Mouse (Mus musculus) adrenal gland, adult 2 months (tissue): ENCODE measurements around the gene Fnbp1. TPM values are rescaled to one million over a fixed set of nuclear protein-coding genes. Genes with fewer than 3 reads are reported as not detected.

Experiments
- DNase-seq: peaks from one replicate; pipeline ENCODE4 v3.0.0; 2021
- polyA plus RNA-seq: library from polyadenylated mRNA; depleted of rRNA; stranded (reverse); fragments of >200 nt; gene quantifications from 2 replicates; pipeline ENCODE4 v1.2.3, GENCODE M21; 2012
- total RNA-seq, 2 experiments: library from RNA; stranded (reverse); gene quantifications; 2 replicates each; pipeline ENCODE4 v1.2.3; 2021

The Fnbp1 gene
- total and polyA plus RNA-seq, 3 experiments = 34.3 to 73.4 (median 59.7) TPM

GRCm38 (mm10) chr2:31067696-31068245 lies 74.0 kb downstream of the Fnbp1 start:
- no peak for DNase-seq

DNA sequence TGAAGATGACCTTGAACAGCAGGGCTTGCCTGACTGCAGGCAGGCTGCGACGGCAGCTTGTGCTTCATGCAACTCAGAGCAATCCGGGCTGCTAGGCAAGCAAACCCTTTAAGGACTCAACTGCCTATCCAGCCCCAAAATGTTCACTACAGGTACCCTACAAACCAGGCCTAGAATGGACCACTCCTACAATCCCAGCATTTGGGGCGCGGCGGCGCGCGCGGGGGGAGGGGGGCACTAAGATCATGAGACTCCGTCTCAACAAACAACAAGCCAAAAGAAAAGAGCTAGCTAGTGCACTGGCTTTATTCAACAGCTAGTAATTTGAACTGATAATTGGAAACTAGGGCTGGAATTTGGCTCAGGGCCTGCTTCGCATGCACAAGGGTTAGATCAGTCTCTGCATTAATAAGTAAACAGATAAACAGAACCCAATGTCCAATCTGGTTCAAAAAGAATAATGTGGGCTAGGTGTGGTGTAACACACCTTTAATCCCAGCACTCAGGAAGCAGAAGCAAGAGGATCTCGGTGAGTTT lies 74.7 kb downstream of the Fnbp1 start:
- no peak for DNase-seq

- no peak for DNase-seq
Measured at GRCm38 (mm10) chr2:31066019-31066789, 75.6 kb downstream of the Fnbp1 start.

DNA sequence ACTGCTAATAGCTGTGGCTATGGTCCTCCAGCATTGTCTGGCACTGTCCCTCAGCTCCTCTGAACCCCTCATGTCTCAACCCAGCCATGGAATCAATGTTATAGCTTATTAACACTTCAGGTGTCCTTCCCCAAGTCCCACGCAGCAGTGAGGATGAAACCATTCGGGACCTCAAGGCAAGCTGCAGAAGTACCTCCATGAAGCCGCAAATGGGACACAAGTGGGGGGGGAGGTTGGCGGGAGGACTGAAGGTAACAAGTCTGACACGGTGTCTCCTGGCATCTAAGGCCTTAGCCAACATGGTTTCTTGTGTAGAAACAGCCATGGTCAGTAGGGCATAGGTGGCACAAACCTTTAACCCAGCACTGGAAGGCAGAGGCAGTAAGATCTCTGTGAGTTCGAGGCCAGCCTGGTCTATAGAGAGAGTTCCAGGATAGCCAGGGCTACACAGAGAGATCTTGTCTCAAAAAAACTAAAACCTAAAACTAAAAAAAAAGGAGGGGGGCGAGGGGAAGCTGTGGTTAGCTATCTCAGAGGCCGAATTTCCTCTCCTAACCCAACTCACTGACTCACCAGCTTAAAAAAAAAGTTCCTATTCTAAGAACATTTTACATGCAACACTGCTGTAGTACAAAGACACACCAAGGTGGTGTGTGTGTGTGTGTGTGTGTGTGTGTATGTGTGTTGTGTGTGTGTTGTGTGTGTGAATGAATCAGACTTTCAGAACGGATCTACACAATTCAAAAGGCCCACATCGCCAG lies 79.8 kb downstream of the Fnbp1 start:
- no peak for DNase-seq

DNA sequence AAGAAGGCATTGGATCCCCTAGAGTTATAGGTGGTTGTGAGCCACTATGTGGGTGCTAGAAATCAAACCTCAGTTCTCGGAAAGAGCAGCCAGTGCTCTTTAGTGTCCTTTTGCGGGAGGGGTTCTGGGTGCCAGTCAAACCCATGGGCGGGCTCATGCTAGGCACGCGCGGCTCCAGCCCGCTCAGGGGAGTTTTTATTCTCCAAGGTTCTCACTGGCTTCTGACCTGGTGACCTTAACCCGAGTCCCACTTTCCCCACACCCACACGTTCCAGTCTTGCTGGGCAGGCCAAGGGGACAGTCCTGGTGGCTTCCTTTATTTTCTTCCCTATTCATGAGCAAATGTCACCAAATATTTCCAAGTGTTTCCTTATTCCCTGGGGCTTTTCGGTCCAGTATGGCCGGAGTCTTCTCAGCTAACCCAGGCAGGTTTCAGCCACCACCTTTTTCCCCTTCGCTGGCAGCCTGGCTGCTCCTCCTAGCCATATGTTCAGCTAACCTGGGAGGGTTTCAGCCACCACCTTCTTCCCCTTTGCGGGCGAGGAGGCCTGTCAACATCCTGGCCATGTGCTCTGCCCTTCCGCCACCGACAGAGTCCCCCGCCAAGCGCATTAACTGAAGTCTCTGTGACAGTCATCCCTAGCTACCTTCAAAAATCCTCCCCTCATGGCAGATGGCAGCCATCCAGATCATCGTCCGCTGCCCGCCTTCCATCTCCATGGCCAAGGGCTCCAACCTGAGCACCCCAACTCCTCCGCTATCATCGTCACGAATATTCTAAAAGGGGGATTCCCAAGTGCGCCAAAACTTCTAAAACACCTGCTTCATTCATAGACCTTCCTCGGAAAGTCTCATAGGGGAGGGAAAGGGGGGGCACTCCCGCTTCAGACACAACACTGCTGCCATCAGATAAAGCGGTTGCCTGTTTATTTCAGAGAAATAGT lies 80.7 kb downstream of the Fnbp1 start:
- peak; percentile 36 for DNase-seq

GRCm38 (mm10) chr2:31060271-31060670 lies 81.5 kb downstream of the Fnbp1 start:
- DNase-seq = no peak

GRCm38 (mm10) chr2:31058443-31058842 lies 83.4 kb downstream of the Fnbp1 start:
- no peak for DNase-seq

DNA sequence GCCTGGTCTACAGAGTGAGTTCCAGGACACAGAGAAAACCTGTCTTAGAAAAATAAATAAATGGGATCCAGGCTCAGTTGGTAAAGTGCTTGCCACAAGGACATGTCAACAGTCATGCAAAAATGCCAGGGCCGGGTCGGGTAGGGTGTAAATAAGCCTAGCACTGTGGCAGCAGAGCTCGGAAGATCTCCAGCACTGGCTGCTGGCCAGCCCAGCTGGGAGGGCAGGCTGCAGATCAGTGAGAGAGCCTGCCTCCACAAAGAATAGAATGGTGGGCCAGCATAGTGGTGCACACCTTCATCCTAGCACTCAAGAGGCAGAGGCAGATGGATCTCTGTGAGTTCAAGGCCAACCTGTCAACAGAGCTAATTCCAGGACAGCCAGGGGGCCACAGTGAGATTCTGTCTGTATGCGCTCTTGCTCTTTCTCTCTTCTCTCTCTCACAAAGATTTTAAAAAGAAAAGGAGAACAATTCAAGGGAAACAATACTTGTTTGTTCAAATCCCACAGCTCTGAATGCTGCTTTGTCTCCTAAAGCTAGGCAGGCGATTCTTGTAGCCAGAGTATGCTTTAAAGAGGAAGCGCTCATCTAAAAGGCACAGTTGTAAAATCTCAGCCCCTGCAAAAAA lies 84.1 kb downstream of the Fnbp1 start:
- peak; percentile 37 for DNase-seq

- DNase-seq = no peak
Measured at GRCm38 (mm10) chr2:31056070-31056469, 85.7 kb downstream of the Fnbp1 start.

GRCm38 (mm10) chr2:31053851-31054340 lies 87.9 kb downstream of the Fnbp1 start:
- no peak for DNase-seq

DNA sequence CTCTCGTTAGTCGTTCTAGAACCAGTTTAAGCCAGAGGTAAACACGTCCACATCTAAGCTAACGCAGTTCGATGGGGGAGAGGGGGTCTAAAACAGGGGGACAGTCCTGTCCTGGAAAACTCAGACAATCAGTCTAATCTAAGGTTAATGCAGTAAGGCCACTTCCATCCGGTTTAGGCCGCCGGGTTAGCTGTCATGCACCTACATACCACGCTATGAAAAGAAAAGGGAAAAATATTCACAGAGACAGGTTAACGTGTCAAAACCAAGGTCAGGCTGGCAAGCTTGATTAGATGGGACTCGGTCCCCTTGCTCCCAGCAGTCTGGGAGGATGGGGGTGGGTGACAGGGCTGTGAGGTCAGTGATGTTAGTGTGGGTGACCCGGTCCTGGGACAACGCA lies 88.4 kb downstream of the Fnbp1 start:
- DNase-seq = no peak

- DNase-seq = no peak
Measured at GRCm38 (mm10) chr2:31052441-31052840, 89.4 kb downstream of the Fnbp1 start.

GRCm38 (mm10) chr2:31048037-31048436 lies 93.8 kb downstream of the Fnbp1 start:
- DNase-seq = no peak

GRCm38 (mm10) chr2:31043856-31044255 lies 98.0 kb downstream of the Fnbp1 start:
- no peak for DNase-seq

DNA sequence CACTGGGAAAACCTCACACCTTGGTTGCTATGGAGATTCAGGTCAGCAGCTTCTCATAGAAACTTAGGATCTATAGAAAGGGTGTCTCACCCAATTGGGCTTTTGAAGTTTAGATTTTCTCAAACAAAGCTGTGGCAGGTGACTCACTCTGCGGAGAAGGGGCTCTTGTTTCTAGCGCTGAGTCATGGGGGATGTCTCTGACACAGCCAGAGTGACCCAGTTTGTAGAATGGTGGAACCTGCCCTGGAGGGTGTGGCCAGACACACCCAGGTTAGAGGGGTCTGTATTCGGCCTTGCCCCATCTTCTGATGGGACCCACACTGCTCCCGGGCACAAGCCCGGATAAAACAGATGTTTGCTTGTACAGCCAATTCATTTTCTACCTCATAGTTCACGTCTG lies 98.9 kb downstream of the Fnbp1 start:
- peak; percentile 41 for DNase-seq

DNA sequence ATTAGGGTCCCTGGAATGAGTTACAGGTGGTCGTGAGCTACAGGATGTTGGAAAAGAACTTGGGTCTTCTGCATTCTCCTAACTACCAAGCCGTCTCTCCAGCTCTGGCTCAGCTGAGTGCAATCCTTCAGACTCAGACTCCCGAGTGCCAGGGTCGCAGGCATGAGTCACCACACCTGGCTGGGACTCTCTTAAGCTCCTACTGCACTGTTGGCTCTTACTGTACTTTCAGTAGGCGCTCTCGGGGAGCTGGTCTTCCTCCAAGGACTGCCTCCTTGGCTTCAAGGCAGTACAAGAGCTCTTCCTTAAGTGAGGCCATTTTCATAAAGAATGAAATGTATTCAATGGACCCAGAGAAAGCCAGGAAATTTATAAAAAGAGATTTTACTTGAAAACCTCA lies 100.4 kb downstream of the Fnbp1 start:
- DNase-seq = peak; percentile 78

DNA sequence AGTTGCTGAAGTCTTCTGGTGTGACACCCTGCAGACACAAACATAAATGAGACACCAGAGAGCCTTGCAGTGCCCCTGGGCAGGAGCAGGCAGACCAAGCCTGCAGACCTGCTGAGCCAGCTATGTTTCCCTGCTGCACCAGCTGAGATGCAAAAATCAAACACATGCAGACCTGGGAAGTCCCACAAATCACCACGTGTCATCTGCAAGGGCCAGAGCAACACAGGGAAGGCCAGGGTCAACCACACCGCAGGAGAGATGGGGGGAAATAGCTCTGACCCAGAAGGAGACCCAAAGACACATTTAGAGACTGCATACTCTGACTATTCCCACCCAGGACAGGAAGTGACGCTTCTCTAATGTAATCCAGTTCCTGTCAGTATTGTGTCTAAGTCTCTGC lies 101.3 kb downstream of the Fnbp1 start:
- peak; percentile 33 for DNase-seq

DNA sequence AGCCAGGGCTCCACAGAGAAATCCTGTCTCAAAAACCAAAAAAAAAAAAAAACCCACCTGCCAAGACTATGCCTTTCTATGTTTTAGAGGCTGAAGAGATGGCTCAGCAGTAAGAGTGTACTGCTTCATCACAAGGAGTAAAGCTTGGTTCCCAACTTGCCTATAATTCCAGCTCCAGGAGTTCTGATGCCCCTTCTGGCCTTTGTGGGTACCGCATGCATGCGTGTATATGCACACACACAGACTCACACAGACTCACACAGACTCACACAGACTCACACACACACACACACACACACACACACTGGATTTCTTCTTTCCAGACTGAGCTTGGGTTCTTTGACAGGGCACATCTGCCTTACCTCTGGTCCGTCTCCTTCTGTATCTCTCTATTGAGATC lies 101.8 kb downstream of the Fnbp1 start:
- no peak for DNase-seq

- no peak for DNase-seq
Measured at GRCm38 (mm10) chr2:31036811-31037210, 105.0 kb downstream of the Fnbp1 start.

DNA sequence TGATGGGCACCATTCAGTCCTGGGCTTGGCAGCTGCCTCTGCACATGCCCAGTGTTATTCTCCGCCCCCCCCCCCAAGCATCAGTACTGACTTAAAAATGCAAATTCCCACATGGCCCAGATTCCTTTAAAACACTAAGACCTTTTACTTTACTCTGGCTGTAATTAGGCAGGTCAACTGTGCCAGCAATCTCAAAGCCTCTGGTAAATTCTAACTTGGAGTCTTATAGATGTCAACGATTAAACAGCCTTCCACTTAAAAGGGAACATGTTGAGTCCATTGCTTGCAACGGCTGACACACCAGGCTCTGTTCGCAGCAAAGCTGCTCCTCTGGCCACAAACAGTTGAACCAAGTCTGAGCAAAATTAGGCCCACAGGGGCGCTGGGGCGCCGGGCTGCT lies 109.8 kb downstream of the Fnbp1 start:
- DNase-seq = no peak

DNA sequence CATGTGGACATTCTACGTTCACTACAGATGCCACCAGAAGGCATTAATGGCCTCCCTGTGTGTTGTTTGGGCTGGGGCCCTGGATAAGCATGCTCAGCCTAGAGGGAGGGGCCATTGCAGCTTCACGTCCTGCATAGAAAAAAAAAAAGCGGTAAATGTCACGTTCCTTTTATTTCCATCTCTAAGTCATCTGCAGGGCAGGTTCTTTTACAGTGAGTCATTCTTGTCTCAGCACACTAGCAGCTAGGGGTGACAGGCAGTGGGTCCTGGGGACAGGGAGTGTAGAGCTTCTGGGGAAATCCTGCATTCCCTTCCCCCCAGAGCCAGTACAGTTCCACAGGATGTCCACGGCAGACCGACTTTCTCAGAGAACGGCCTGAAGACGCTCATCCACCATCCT lies 115.2 kb downstream of the Fnbp1 start:
- DNase-seq = peak; percentile 66
